Mouse (Mus musculus) limb, embryonic 15.5 days (tissue): ENCODE measurements at regions not wholly inside any gene's neighbourhood (a gene's known extent, or its start where the extent isn't known, plus 50 kb on each side); places are given as distances from the start of the nearest gene placed in this dataset.
A peak's percentile ranks its signal among the peaks of the same experiment; 100 is the strongest.

Experiments used
- ATAC-seq: fragments of 200-750 bp; cut with Nextera tagmentation; 2 replicates; pipeline ENCODE4 v1.8.0; 2017; ENCODE audit warnings: low read depth, moderate TSS enrichment; ENCODE audit not compliant: insufficient number of reproducible peaks, low FRiP score, low TSS enrichment
- H3K27ac ChIP-seq: fragments of 300-500 bp; sonication (generic); 2 replicates; pipeline ENCODE4 v1.5.1; 2015; ENCODE audit warnings: moderate library complexity, mild to moderate bottlenecking, inconsistent platforms
- H3K27me3 ChIP-seq: fragments of 300-500 bp; sonication (generic); 2 replicates; pipeline ENCODE4 v1.6.1; 2015; ENCODE audit warnings: inconsistent platforms
- H3K36me3 ChIP-seq: fragments of 300-500 bp; sonication (generic); 2 replicates; pipeline ENCODE4 v1.6.1; 2015; ENCODE audit warnings: inconsistent platforms
- H3K4me1 ChIP-seq: fragments of 300-500 bp; sonication (generic); 2 replicates; pipeline ENCODE4 v1.6.1; 2015; ENCODE audit warnings: inconsistent platforms
- H3K4me2 ChIP-seq: fragments of 300-500 bp; sonication (generic); 2 replicates; pipeline ENCODE4 v1.6.1; 2015; ENCODE audit warnings: mild to moderate bottlenecking, inconsistent platforms
- H3K4me3 ChIP-seq: fragments of 300-500 bp; sonication (generic); 2 replicates; pipeline ENCODE4 v1.5.1; 2015; ENCODE audit warnings: mild to moderate bottlenecking, inconsistent platforms
- H3K9ac ChIP-seq: fragments of 300-500 bp; sonication (generic); 2 replicates; pipeline ENCODE4 v1.6.1; 2015; ENCODE audit warnings: inconsistent platforms
- H3K9me3 ChIP-seq: fragments of 300-500 bp; sonication (generic); 2 replicates; pipeline ENCODE4 v1.6.1; 2016; ENCODE audit warnings: inconsistent platforms
- WGBS: fragments of 180-500 bp; shearing (Covaris S2); methylation state at CpG from one replicate; pipeline ENCODE4 v1.1.7; 2015; 5-methylcytosine and 5-hydroxymethylcytosine counted together

- no peaks in the 10 kb centered on the region for H3K27me3 ChIP-seq
- no peak overlapping the region for H3K27ac ChIP-seq
- H3K9ac ChIP-seq: no peak overlapping the region
- no peak overlapping the region for H3K4me3 ChIP-seq
- no peaks in the 10 kb centered on the region for H3K36me3 ChIP-seq
- no peak overlapping the region for H3K4me2 ChIP-seq
- 86% methylated on average over 1 of the region's 1 CpGs for WGBS
- no peaks in the 10 kb centered on the region for H3K9me3 ChIP-seq
- H3K4me1 ChIP-seq: no peaks in the 10 kb centered on the region
- no peak for ATAC-seq
Observed at GRCm38 (mm10) chr12:10445738-10446137, 55.2 kb downstream of the Rdh14 start.

- no peak for ATAC-seq
- no peaks in the 10 kb centered on the region for H3K36me3 ChIP-seq
- no peak overlapping the region for H3K27ac ChIP-seq
- no peaks in the 10 kb centered on the region for H3K9me3 ChIP-seq
- H3K4me1 ChIP-seq: no peaks in the 10 kb centered on the region
- H3K4me2 ChIP-seq: no peak overlapping the region
- no peaks in the 10 kb centered on the region for H3K27me3 ChIP-seq
- no peak overlapping the region for H3K9ac ChIP-seq
- no peak overlapping the region for H3K4me3 ChIP-seq
- WGBS: 84% methylated on average over 1 of the region's 1 CpGs
Observed at GRCm38 (mm10) chr12:10457960-10458655, 67.5 kb downstream of the Rdh14 start.

- WGBS: 58% methylated on average over 7 of the region's 7 CpGs
Observed at GRCm38 (mm10) chr12:10461796-10462195, 71.2 kb downstream of the Rdh14 start.

GRCm38 (mm10) chr12:10462956-10463355 is 72.4 kb downstream of the Rdh14 start:
- no peaks in the 10 kb centered on the region for H3K9me3 ChIP-seq
- no peak for ATAC-seq
- H3K4me1 ChIP-seq: no peaks in the 10 kb centered on the region
- WGBS: 53% methylated on average over 3 of the region's 3 CpGs
- H3K4me2 ChIP-seq: no peak overlapping the region
- no peak overlapping the region for H3K27ac ChIP-seq
- no peaks in the 10 kb centered on the region for H3K27me3 ChIP-seq
- H3K4me3 ChIP-seq: no peak overlapping the region
- no peak overlapping the region for H3K9ac ChIP-seq
- H3K36me3 ChIP-seq: no peaks in the 10 kb centered on the region

More at GRCm38 (mm10) chr12:10461796-10462195, 71.2 kb downstream of the Rdh14 start:
- no peak overlapping the region for H3K4me3 ChIP-seq
- no peak overlapping the region for H3K4me2 ChIP-seq
- no peak overlapping the region for H3K27ac ChIP-seq
- no peaks in the 10 kb centered on the region for H3K4me1 ChIP-seq
- no peaks in the 10 kb centered on the region for H3K27me3 ChIP-seq
- H3K9me3 ChIP-seq: no peaks in the 10 kb centered on the region
- no peak overlapping the region for H3K9ac ChIP-seq
- H3K36me3 ChIP-seq: no peaks in the 10 kb centered on the region
- ATAC-seq: no peak

GRCm38 (mm10) chr12:10473986-10474385 is 83.4 kb downstream of the Rdh14 start:
- Histone ChIP-seq H3K27ac (no peak overlapping the region), H3K27me3 (no peaks in the 10 kb centered on the region), H3K4me1 (no peaks in the 10 kb centered on the region), H3K9me3 (no peaks in the 10 kb centered on the region), H3K9ac (no peak overlapping the region), H3K4me3 (no peak overlapping the region), H3K4me2 (no peak overlapping the region), H3K36me3 (no peaks in the 10 kb centered on the region)
- WGBS: 38% methylated on average over 1 of the region's 1 CpGs
- ATAC-seq: no peak

- Histone ChIP-seq H3K27ac (no peak overlapping the region), H3K9me3 (no peaks in the 10 kb centered on the region), H3K4me3 (no peak overlapping the region), H3K9ac (no peak overlapping the region), H3K36me3 (no peaks in the 10 kb centered on the region), H3K27me3 (no peaks in the 10 kb centered on the region), H3K4me2 (no peak overlapping the region), H3K4me1 (no peaks in the 10 kb centered on the region)
- no peak for ATAC-seq
- WGBS: 24% methylated on average over 1 of the region's 1 CpGs
Observed at GRCm38 (mm10) chr12:10480781-10481180, 90.2 kb downstream of the Rdh14 start.

- H3K9ac ChIP-seq: no peak overlapping the region
- H3K9me3 ChIP-seq: no peaks in the 10 kb centered on the region
- H3K4me3 ChIP-seq: no peak overlapping the region
- no peak overlapping the region for H3K27ac ChIP-seq
- H3K4me1 ChIP-seq: no peaks in the 10 kb centered on the region
- ATAC-seq: no peak
- whole genome bisulfite sequencing: 77% methylated on average over 4 of the region's 4 CpGs
- no peaks in the 10 kb centered on the region for H3K27me3 ChIP-seq
- H3K36me3 ChIP-seq: no peaks in the 10 kb centered on the region
- H3K4me2 ChIP-seq: no peak overlapping the region
Observed at GRCm38 (mm10) chr12:10482294-10483010, 91.9 kb downstream of the Rdh14 start.

- Histone ChIP-seq H3K4me2 (no peak overlapping the region), H3K9ac (no peak overlapping the region), H3K36me3 (no peaks in the 10 kb centered on the region), H3K4me1 (no peaks in the 10 kb centered on the region), H3K9me3 (no peaks in the 10 kb centered on the region), H3K27ac (no peak overlapping the region), H3K27me3 (no peaks in the 10 kb centered on the region), H3K4me3 (no peak overlapping the region)
- no peak for ATAC-seq
Observed at GRCm38 (mm10) chr12:10506721-10507120, 116.1 kb downstream of the Rdh14 start.

- Histone ChIP-seq H3K36me3 (no peaks in the 10 kb centered on the region), H3K27ac (no peak overlapping the region), H3K27me3 (no peaks in the 10 kb centered on the region), H3K4me3 (no peak overlapping the region), H3K4me1 (no peaks in the 10 kb centered on the region), H3K9me3 (no peaks in the 10 kb centered on the region), H3K4me2 (no peak overlapping the region), H3K9ac (no peak overlapping the region)
- WGBS: 71% methylated on average over 5 of the region's 5 CpGs
- no peak for ATAC-seq
Observed at GRCm38 (mm10) chr12:10513526-10513925, 123.0 kb downstream of the Rdh14 start.

- 0 out of 2 replicates have a peak overlapping the region, but pooled peaks have one; percentile 29 for H3K27ac ChIP-seq
- 53% methylated on average over 8 of the region's 8 CpGs for WGBS
- no peaks in the 10 kb centered on the region for H3K9me3 ChIP-seq
- H3K36me3 ChIP-seq: no peaks in the 10 kb centered on the region
- H3K4me3 ChIP-seq: no peak overlapping the region
- ATAC-seq: peak; percentile 90
- H3K4me1 ChIP-seq: no peaks in the 10 kb centered on the region
- no peak overlapping the region for H3K9ac ChIP-seq
- no peaks in the 10 kb centered on the region for H3K27me3 ChIP-seq
- 0 out of 2 replicates have a peak overlapping the region, but pooled peaks have one; percentile 2 for H3K4me2 ChIP-seq
Observed at GRCm38 (mm10) chr12:10514278-10514677, 123.7 kb downstream of the Rdh14 start.

GRCm38 (mm10) chr12:10524509-10525286 is 134.1 kb downstream of the Rdh14 start:
- no peak for ATAC-seq
- no peaks in the 10 kb centered on the region for H3K27me3 ChIP-seq
- H3K36me3 ChIP-seq: no peaks in the 10 kb centered on the region
- no peaks in the 10 kb centered on the region for H3K9me3 ChIP-seq
- H3K27ac ChIP-seq: no peak overlapping the region
- H3K4me3 ChIP-seq: no peak overlapping the region
- no peaks in the 10 kb centered on the region for H3K4me1 ChIP-seq
- WGBS: 54% methylated on average over 7 of the region's 7 CpGs
- no peak overlapping the region for H3K9ac ChIP-seq
- H3K4me2 ChIP-seq: no peak overlapping the region

- no peaks in the 10 kb centered on the region for H3K36me3 ChIP-seq
- WGBS: 84% methylated on average over 4 of the region's 4 CpGs
- no peak overlapping the region for H3K4me3 ChIP-seq
- no peak overlapping the region for H3K27ac ChIP-seq
- no peak for ATAC-seq
- no peaks in the 10 kb centered on the region for H3K27me3 ChIP-seq
- no peak overlapping the region for H3K4me2 ChIP-seq
- H3K4me1 ChIP-seq: no peaks in the 10 kb centered on the region
- no peak overlapping the region for H3K9ac ChIP-seq
- H3K9me3 ChIP-seq: no peaks in the 10 kb centered on the region
Observed at GRCm38 (mm10) chr12:10525934-10526333, 135.4 kb downstream of the Rdh14 start.
